Mouse (Mus musculus): Measurements from ENCODE around the gene Slc16a14. TPM values are rescaled to one million over a fixed set of nuclear protein-coding genes. Genes with fewer than 3 reads are reported as not detected.

Slc16a14 gene
- polyA plus RNA-seq, 1 experiment from 2014 or later = 0.05 TPM

DNA sequence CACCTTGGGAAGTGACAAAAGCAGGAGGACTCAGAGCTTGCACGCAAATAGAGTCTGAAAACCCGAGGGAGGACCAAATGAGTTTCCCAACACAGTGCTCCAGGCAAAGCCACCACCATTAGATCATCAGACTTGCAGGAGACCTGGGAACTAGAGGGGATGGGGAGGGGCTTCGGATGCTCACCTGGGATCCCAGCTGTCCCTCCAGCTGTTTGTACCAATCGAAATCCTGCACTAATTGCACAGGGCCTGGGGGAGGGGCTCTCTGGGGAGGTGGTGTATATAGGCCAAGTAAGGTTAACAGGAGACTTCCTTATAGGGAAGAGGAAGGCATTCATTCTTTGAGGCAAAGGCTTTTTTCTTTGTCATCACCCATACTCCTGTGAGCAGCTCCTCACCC, 66.1 kb downstream of the Slc16a14 start:
- no peak for ATAC-seq (ENCODE audit: insufficient number of reproducible peaks, low FRiP score, low TSS enrichment, low read depth)
- H3K9me3 ChIP-seq (ENCODE audit: control insufficient read depth, low read length) = no peaks in the 10 kb centered on the region
- no peak overlapping the region for H3K4me3 ChIP-seq (ENCODE audit: low read depth, low read length)
- H3K4me2 ChIP-seq (ENCODE audit: low read depth, severe bottlenecking) = no peak overlapping the region
- H3K27me3 ChIP-seq (ENCODE audit: control insufficient read depth, insufficient read depth, low read length) = no peaks in the 10 kb centered on the region
- no peaks in the 10 kb centered on the region for H3K4me1 ChIP-seq (ENCODE audit: control insufficient read depth, insufficient read depth, low read length)
- H3K36me3 ChIP-seq (ENCODE audit: control insufficient read depth, insufficient read depth, low read length) = no peaks in the 10 kb centered on the region
- no peak for DNase-seq (ENCODE audit: low spot score)
- H3K27ac ChIP-seq (replicated peaks; ENCODE audit: low read depth, low read length) = no peak overlapping the region
- WGBS = 64% methylated on average over 4 of the region's 4 CpGs
- H3K9ac ChIP-seq (ENCODE audit: low read length) = no peak overlapping the region

DNA sequence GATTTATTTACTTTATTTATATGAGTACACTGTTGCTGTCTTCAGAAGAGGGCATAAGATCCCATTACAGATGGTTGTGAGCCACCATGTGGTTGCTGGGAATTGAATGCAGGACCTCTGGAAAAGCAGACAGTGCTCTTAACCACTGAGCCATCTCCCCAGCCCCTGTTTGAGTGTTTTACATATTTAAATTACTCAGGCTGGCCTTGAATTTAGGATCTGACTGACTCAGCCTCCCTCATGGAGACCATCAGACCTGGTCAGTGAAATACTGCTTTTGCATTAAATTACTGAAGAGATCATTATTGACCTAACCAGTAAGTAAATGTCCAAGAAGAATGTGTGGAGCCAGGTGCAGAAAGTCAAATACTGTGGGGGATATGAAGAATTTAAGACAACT, 66.6 kb downstream of the Slc16a14 start:
- no peak for ATAC-seq (ENCODE audit: insufficient number of reproducible peaks, low FRiP score, low TSS enrichment, low read depth)
- H3K9me3 ChIP-seq (ENCODE audit: control insufficient read depth, low read length) = no peaks in the 10 kb centered on the region
- H3K4me1 ChIP-seq (ENCODE audit: control insufficient read depth, insufficient read depth, low read length) = no peaks in the 10 kb centered on the region
- no peak for DNase-seq (ENCODE audit: low spot score)
- no peaks in the 10 kb centered on the region for H3K36me3 ChIP-seq (ENCODE audit: control insufficient read depth, insufficient read depth, low read length)
- no peak overlapping the region for H3K4me3 ChIP-seq (ENCODE audit: low read depth, low read length)
- H3K9ac ChIP-seq (ENCODE audit: low read length) = no peak overlapping the region
- H3K4me2 ChIP-seq (ENCODE audit: low read depth, severe bottlenecking) = no peak overlapping the region
- no peak overlapping the region for H3K27ac ChIP-seq (replicated peaks; ENCODE audit: low read depth, low read length)
- H3K27me3 ChIP-seq (ENCODE audit: control insufficient read depth, insufficient read depth, low read length) = no peaks in the 10 kb centered on the region

DNA sequence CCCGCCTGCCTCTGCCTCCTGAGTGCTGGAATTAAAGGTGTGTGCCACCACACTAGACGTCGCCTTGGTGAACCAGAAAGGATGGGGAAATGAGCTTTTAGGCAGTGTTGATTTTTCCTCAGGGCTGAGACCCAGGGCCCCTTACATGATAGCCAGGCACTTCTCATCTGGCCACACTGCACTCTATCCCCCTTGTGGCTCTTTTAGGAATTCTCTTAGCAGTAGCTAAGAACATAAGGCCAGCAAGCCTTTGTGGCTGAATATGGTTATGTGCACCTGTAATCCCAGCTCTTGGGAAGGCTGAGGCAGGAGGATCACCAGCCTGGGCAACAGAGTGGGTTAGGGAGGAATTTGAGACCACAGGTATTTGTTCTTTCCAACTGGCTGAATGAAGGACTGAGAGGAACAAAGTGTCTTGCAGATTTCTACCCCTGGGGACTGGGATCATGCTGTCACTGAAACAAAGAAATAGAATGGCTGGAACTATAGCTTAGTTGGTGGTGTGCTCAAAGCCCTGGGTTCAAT, 68.2 kb downstream of the Slc16a14 start:
- ATAC-seq (ENCODE audit: insufficient number of reproducible peaks, low FRiP score, low TSS enrichment, low read depth) (no peak), DNase-seq (ENCODE audit: low spot score) (no peak)
- no peak overlapping the region for H3K27ac ChIP-seq (replicated peaks; ENCODE audit: low read depth, low read length)
- H3K36me3 ChIP-seq (ENCODE audit: control insufficient read depth, insufficient read depth, low read length) = no peaks in the 10 kb centered on the region
- H3K4me3 ChIP-seq (ENCODE audit: low read depth, low read length) = no peak overlapping the region
- no peak overlapping the region for H3K4me2 ChIP-seq (ENCODE audit: low read depth, severe bottlenecking)
- no peaks in the 10 kb centered on the region for H3K4me1 ChIP-seq (ENCODE audit: control insufficient read depth, insufficient read depth, low read length)
- H3K9me3 ChIP-seq (ENCODE audit: control insufficient read depth, low read length) = no peaks in the 10 kb centered on the region
- H3K27me3 ChIP-seq (ENCODE audit: control insufficient read depth, insufficient read depth, low read length) = no peaks in the 10 kb centered on the region
- H3K9ac ChIP-seq (ENCODE audit: low read length) = no peak overlapping the region
- WGBS = 91% methylated on average over 3 of the region's 3 CpGs

DNA sequence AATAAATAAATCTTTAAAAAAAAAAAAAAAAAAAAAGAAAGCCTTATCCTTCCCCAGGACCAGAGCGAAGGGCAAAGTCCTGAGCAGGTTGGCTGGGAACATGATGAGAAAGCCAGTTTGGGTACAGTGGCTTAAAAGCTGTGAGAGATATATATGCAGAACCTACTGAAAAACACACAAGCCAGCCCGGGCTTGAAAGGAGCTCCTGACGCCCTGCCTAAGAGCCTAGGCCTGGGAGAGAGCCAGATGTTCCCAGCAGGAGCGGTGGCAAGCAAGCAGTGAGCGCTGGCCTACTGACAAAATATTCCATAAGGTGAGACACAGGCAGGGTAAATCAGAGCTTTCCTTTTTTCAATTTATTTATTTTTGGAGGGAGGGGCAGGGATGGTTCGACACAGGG, 68.7 kb downstream of the Slc16a14 start:
- H3K36me3 ChIP-seq (ENCODE audit: control insufficient read depth, insufficient read depth, low read length) = no peaks in the 10 kb centered on the region

DNA sequence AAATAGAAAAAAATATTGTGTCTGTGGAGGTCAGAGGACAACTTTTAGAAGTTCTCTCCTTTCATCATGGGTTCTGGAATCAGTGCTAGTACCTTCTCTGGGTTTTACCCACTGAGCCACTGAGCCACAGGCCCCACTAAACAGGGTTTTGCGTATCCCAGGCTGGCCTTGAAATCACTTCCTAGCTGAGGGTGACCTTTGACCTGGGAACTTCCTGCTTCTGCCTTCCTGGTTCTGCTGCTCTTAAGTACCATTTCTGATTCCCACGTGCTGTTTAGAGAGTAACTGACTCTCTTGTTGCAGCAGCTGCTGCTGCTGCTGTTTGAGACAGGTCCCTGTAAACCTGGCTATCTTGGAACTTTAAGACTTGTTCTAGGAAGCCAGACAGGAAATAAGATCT, 70.3 kb downstream of the Slc16a14 start:
- Histone ChIP-seq H3K4me1 (ENCODE audit: control insufficient read depth, insufficient read depth, low read length) (no peaks in the 10 kb centered on the region), H3K36me3 (ENCODE audit: control insufficient read depth, insufficient read depth, low read length) (no peaks in the 10 kb centered on the region), H3K4me2 (ENCODE audit: low read depth, severe bottlenecking) (no peak overlapping the region), H3K27me3 (ENCODE audit: control insufficient read depth, insufficient read depth, low read length) (no peaks in the 10 kb centered on the region), H3K4me3 (ENCODE audit: low read depth, low read length) (no peak overlapping the region), H3K27ac (replicated peaks; ENCODE audit: low read depth, low read length) (no peak overlapping the region), H3K9ac (ENCODE audit: low read length) (no peak overlapping the region), H3K9me3 (ENCODE audit: control insufficient read depth, low read length) (no peaks in the 10 kb centered on the region)
- DNase-seq (ENCODE audit: low spot score) (no peak), ATAC-seq (ENCODE audit: insufficient number of reproducible peaks, low FRiP score, low TSS enrichment, low read depth) (no peak)
- WGBS = 27% methylated on average over 2 of the region's 2 CpGs

More for the DNA sequence above, 68.7 kb downstream of the Slc16a14 start:
- no peak overlapping the region for H3K4me3 ChIP-seq (ENCODE audit: low read depth, low read length)
- no peak overlapping the region for H3K9ac ChIP-seq (ENCODE audit: low read length)
- H3K27me3 ChIP-seq (ENCODE audit: control insufficient read depth, insufficient read depth, low read length) = no peaks in the 10 kb centered on the region
- 86% methylated on average over 6 of the region's 6 CpGs for WGBS
- H3K27ac ChIP-seq (replicated peaks; ENCODE audit: low read depth, low read length) = no peak overlapping the region
- no peak overlapping the region for H3K4me2 ChIP-seq (ENCODE audit: low read depth, severe bottlenecking)
- no peak for ATAC-seq (ENCODE audit: insufficient number of reproducible peaks, low FRiP score, low TSS enrichment, low read depth)
- no peaks in the 10 kb centered on the region for H3K4me1 ChIP-seq (ENCODE audit: control insufficient read depth, insufficient read depth, low read length)
- H3K9me3 ChIP-seq (ENCODE audit: control insufficient read depth, low read length) = no peaks in the 10 kb centered on the region
- DNase-seq (ENCODE audit: low spot score) = no peak

DNA sequence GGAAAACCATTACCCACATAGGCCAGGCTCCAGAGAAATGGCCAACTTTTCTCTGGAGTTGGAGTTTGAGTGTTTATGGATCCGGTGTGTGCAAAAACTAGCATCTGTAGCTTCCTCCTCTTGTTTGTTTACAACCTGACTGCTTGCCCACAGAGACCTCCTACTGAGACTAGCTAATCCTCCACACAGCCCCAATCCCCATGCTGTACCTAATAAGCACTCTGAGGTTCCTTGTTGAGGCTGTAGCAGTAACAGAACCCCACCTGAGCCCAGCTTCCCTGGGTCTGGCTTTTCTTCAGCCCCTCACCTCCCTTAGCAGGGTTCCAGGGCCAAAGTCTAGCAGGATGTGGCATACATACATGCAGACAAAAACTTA, 73.7 kb downstream of the Slc16a14 start:
- no peak for DNase-seq (ENCODE audit: low spot score)
- no peak overlapping the region for H3K4me2 ChIP-seq (ENCODE audit: low read depth, severe bottlenecking)
- H3K9ac ChIP-seq (ENCODE audit: low read length) = no peak overlapping the region
- no peaks in the 10 kb centered on the region for H3K27me3 ChIP-seq (ENCODE audit: control insufficient read depth, insufficient read depth, low read length)
- no peak overlapping the region for H3K27ac ChIP-seq (replicated peaks; ENCODE audit: low read depth, low read length)
- 76% methylated on average over 1 of the region's 1 CpGs for WGBS
- H3K36me3 ChIP-seq (ENCODE audit: control insufficient read depth, insufficient read depth, low read length) = no peaks in the 10 kb centered on the region
- H3K9me3 ChIP-seq (ENCODE audit: control insufficient read depth, low read length) = no peaks in the 10 kb centered on the region
- ATAC-seq (ENCODE audit: insufficient number of reproducible peaks, low FRiP score, low TSS enrichment, low read depth) = no peak
- no peak overlapping the region for H3K4me3 ChIP-seq (ENCODE audit: low read depth, low read length)
- no peaks in the 10 kb centered on the region for H3K4me1 ChIP-seq (ENCODE audit: control insufficient read depth, insufficient read depth, low read length)

DNA sequence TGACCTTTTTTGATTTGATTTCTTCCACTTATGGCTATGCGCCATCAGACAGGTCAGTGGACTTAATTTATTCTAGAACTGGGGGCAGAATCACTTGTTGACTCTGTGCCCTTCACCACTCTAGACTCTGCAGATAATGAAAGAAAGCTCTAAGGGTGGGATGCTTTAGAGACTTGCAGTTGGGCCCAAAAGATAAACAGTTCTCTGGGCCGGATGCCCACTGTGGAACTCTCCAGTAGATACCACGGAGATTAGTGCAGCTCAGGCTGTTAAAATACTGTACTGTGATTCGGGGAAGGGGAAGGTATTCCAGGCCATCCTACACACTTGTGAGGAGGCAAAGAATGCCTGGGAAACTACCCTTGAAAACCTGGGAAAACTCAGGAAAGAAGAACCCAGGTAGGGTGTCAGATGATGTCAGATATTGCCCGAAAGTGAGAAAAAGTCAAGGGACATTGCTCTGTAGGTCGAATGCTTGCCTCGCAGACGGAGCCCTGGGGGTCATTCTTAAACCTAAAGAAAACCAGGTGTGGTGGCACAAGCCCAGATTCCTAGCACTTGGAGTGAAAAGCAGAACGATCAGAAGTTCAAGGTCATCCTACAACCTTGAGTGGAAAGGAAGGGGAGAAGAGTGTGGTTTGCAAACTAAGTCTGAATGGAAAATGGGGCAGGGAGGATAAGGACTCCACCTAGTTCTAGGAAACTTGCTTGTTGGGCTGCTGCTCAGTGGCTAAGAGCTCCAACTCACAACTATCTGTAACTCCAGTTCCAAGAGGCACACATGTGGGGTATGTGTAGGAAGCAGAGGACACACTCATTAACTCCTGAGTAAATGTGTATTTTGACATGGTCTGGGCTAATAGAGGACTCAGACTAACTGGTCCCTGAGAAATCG, 74.3 kb downstream of the Slc16a14 start:
- H3K9ac ChIP-seq (ENCODE audit: low read length) = no peak overlapping the region
- no peaks in the 10 kb centered on the region for H3K36me3 ChIP-seq (ENCODE audit: control insufficient read depth, insufficient read depth, low read length)
- H3K27ac ChIP-seq (replicated peaks; ENCODE audit: low read depth, low read length) = no peak overlapping the region
- H3K9me3 ChIP-seq (ENCODE audit: control insufficient read depth, low read length) = no peaks in the 10 kb centered on the region
- ATAC-seq (ENCODE audit: insufficient number of reproducible peaks, low FRiP score, low TSS enrichment, low read depth) = no peak
- DNase-seq (ENCODE audit: low spot score) = no peak
- no peak overlapping the region for H3K4me3 ChIP-seq (ENCODE audit: low read depth, low read length)
- WGBS = 74% methylated on average over 10 of the region's 10 CpGs
- no peak overlapping the region for H3K4me2 ChIP-seq (ENCODE audit: low read depth, severe bottlenecking)
- H3K4me1 ChIP-seq (ENCODE audit: control insufficient read depth, insufficient read depth, low read length) = no peaks in the 10 kb centered on the region
- H3K27me3 ChIP-seq (ENCODE audit: control insufficient read depth, insufficient read depth, low read length) = no peaks in the 10 kb centered on the region

DNA sequence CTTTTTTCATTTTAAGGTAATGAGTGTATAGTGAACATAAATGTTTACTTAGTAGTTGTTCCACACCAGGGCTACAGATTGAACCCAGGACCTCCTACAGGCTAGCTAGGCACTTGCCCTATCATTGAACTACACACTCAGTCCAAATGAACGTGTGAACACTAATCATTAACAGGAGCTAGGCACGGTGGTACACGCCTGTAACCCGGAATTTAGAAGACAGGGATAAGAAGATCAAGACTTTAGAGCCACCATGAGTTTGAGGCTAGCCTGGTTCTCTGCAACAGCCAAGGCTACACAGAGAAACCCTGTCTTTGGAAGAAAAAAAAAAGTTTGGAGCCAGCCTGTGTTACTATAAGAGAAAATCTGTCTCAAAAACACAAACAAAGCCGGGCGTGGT, 75.3 kb downstream of the Slc16a14 start:
- Histone ChIP-seq H3K9ac (ENCODE audit: low read length) (no peak overlapping the region), H3K9me3 (ENCODE audit: control insufficient read depth, low read length) (no peaks in the 10 kb centered on the region), H3K4me1 (ENCODE audit: control insufficient read depth, insufficient read depth, low read length) (no peaks in the 10 kb centered on the region), H3K4me2 (ENCODE audit: low read depth, severe bottlenecking) (no peak overlapping the region), H3K27ac (replicated peaks; ENCODE audit: low read depth, low read length) (no peak overlapping the region), H3K4me3 (ENCODE audit: low read depth, low read length) (no peak overlapping the region), H3K27me3 (ENCODE audit: control insufficient read depth, insufficient read depth, low read length) (no peaks in the 10 kb centered on the region), H3K36me3 (ENCODE audit: control insufficient read depth, insufficient read depth, low read length) (no peaks in the 10 kb centered on the region)
- no peak for DNase-seq (ENCODE audit: low spot score)
- ATAC-seq (ENCODE audit: insufficient number of reproducible peaks, low FRiP score, low TSS enrichment, low read depth) = no peak
- WGBS = 88% methylated on average over 6 of the region's 6 CpGs
